Mouse (Mus musculus) erythroid progenitor cell, adult 5-6 weeks (primary cell): ENCODE data around the gene Pkn2. TPM values are rescaled to one million over a fixed set of nuclear protein-coding genes. Genes with fewer than 3 reads are reported as not detected.

ENCODE experiments used
- ATAC-seq: replicated peaks from 2 replicates; pipeline ENCODE4 v1.8.0; 2016; ENCODE audit warnings: moderate number of reproducible peaks, mild to moderate bottlenecking, moderate TSS enrichment, inconsistent platforms; ENCODE audit not compliant: poor library complexity, low FRiP score, severe bottlenecking
- total RNA-seq, 2 experiments: library from RNA; stranded (forward) in 1 of 2; stranded (reverse) in 1 of 2; fragments of 150-400 nt in 1 of 2; fragments of 186-747, 209-891 nt in 1 of 2; gene quantifications; 2 replicates each; pipeline versions ENCODE4 v1.2.3 to v1.2.4; 2015 to 2017; ENCODE audit warnings: low replicate concordance in 2 of 2

The Pkn2 gene
- total RNA-seq (2015; ENCODE audit: low replicate concordance) (161 and 180 TPM in 2 replicates), total RNA-seq (2017; ENCODE audit: low replicate concordance) (188 and 253 TPM in 2 replicates)

- peak; percentile 83 for ATAC-seq
These were observed at the start of gene Pkn2 for GRCm38 (mm10) chr3:142881872-142882623. Gene Pkn2 (minus strand): TSS chr3:142882004.

- no peak for ATAC-seq
These were observed 48.1 kb upstream of the Pkn2 start for GRCm38 (mm10) chr3:142929906-142930305.

- ATAC-seq = no peak
These were observed 45.5 kb upstream of the Pkn2 start for GRCm38 (mm10) chr3:142927311-142927710.

- no peak for ATAC-seq
These were observed 43.1 kb upstream of the Pkn2 start for GRCm38 (mm10) chr3:142924831-142925348.

DNA sequence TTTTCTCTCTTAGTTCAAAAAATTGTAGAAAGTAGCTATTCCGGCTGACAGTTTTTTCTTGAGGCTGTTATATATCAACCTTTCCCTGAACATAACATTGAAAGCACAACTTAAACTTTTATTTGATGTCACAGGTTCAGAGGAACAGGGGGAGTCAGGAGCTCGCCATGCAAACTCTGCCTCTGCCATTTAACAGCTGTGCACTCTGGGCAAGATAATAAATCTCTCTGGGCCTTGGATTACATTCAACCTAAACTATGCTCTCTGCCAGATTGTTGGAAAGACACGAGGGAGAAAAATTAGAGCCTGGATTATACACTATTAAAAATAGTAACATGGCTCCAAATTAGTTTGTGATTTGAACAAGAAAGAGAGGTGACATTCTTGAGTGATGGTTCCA is 37.3 kb upstream of the Pkn2 start:
- ATAC-seq = no peak

DNA sequence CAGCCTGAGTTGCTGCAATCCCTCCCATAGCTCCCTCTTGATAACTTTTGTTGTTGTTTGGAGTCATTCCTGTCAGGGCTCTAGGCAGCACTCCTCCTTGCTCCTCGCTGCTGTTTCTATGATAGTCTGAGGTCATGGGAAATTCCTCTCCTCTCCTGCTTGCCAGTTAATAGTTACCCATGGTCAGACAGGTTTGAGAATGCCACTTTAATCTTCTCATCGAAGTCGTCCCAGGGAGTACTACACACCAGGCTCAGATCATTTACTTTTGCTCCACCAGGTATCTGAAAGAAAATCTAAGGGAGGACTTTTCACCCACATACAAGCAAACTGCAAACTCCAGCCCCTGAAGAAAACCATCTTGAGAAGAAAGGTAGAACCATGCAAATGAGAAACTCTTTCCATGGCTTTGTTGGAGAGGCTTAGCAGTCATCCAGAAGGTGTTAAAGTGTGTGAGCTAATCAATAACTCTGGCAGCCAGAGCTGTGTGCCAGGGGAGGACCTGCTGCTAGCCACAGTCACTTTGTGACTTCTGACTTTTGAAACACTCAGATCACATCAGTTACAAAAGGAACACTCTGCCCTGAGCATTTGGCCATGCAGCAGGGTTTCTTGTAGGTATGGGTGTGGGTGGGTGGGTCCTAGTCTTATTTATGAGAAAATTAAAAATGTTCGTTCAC is 36.1 kb upstream of the Pkn2 start:
- no peak for ATAC-seq

DNA sequence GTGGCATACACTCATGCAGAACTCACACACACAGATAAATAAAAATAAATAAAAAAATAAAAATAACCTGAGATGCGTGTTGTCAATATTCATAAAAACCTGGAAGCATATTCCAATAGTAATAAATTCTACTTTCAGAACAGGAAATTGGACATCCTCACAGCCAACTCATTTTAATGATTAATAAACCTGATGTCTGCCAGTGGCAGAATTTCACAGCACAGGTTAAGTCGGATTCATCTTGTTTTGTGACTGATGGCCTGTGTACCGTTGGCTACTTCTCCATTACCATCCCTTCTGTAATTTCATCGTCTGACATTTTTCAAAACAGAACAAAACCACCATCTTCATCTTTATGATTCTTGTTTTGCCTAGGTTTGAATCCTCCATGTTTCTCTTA is 35.4 kb upstream of the Pkn2 start:
- no peak for ATAC-seq

DNA sequence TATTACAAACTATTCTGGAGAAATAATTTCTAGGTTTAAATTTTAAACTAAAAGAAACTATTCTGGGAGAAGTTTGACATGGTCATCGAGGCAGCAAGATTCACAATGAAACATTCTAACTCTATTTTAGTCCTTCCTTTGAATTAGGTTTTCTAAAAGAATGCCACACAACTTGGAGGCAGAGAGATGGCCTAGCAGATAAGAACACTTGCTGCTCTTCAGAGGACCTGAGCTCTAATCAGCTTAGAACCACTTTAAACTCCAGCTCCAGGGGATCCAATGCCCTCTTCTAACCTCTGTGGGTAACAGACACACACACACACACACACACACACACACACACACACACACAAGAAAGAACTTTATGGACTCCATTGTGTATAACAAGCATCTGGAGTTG is 31.5 kb upstream of the Pkn2 start:
- no peak for ATAC-seq

DNA sequence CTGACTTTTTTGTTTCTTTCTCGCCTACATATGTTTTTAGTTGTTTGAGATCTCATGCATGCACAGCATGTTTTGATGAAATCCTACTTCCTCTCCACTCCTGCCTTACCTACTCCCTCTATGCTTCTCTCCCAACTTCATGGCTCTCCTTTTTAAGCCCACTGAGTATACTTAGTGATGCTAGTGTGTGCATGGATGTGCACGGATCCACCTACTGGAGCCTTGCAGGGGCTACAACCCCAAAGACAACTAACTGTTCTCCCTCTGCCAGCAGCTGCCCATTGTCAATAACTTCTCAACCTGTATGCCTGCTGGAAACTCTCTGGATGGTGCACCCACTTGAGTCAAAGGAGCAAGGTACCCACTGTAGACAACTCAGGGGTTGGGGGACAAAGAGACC is 17.9 kb upstream of the Pkn2 start:
- no peak for ATAC-seq

- ATAC-seq = peak; percentile 77
These were observed 17.2 kb upstream of the Pkn2 start for GRCm38 (mm10) chr3:142898949-142899396.

- no peak for ATAC-seq
These were observed 8.6 kb upstream of the Pkn2 start for GRCm38 (mm10) chr3:142890442-142890841.

GRCm38 (mm10) chr3:142886963-142887362 is 5.2 kb upstream of the Pkn2 start:
- ATAC-seq = no peak

GRCm38 (mm10) chr3:142884594-142884993 is 2.8 kb upstream of the Pkn2 start:
- ATAC-seq = 0 out of 2 replicates have a peak, but pooled peaks have one; percentile 21

DNA sequence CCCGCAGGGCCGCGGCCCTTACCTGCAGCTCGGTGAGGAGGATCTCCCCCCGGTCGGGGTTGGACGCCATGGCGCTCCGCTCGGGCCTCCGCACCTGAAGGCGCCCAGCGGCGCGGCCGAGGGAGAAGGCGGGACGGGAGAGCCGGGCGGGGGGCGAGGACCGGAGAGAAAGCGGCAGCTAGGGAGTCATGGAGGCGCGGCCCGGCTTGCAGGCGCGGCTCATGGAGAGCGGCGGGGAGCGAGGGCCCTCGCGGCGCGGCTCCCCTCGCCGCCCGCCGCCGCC is 274 bp downstream of the Pkn2 start:
- no peak; the same call in 1 of the 2 replicates for ATAC-seq

DNA sequence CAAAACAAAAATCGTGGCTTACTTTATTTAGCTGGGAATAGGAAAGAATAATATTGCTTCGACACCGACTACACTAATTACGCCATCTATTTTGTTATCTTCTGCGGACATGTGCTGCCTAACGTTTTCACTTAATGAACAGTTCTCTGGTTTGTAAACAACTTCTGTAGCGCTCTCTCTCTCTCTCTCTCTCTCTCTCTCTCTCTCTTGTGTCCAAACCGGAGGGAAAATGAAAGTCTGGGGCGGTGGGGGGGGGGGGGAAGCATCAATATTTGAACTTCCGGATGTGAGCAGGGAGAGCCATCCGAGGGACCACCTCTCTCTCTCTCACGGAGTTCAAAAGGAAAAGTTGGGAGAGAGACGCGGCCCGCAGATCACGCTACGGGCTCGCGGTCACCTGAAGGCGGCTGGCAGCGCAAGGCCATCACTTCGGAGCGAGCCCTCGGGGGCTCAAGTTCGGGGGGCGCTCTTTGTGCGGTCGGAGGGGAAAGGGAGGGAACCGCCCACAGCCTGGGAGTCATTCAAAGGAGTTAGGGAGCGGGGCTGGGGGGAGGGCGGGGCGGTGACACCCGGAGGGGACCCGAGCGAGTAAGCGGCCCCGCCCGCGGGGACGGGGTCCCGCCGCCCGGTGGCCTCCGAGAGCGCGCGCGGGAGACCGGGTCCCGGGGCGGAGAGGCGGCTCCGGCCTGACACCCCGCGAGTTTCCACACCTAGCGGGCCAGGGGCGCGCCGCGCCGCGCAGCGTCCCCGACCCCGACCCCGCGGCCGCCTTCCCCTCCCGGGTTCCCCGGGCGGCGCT is 815 bp downstream of the Pkn2 start:
- peak; percentile 22; the same call in 1 of the 2 replicates for ATAC-seq

- no peak for ATAC-seq
These were observed 18.6 kb downstream of the Pkn2 start for GRCm38 (mm10) chr3:142863236-142863635.

- ATAC-seq = no peak; the same call in 1 of the 2 replicates
These were observed 25.0 kb downstream of the Pkn2 start for GRCm38 (mm10) chr3:142856832-142857231.

- ATAC-seq = no peak
These were observed 25.8 kb downstream of the Pkn2 start for GRCm38 (mm10) chr3:142855961-142856472.

GRCm38 (mm10) chr3:142852911-142853310 is 28.9 kb downstream of the Pkn2 start:
- no peak for ATAC-seq

DNA sequence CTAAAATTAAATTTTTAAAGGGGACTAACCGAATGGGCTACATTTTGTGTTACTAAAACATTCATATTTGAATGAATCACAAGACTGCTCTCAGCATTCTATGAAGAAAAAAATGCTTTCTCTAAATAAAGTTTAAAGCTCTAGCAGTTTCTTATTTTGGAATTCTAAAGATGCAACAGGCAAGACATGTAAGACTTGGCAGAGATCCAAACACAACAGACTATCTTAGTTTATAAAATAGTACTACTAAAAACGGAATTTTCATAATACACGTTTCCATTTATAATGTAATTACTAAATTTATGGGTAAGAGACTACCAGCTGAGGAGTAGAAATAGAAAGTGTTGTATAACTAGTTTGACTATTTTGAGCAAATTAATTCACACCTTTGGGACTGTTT is 30.2 kb downstream of the Pkn2 start:
- ATAC-seq = no peak
